Mouse (Mus musculus): Measurements from ENCODE around the gene Noc4l.

DNA sequence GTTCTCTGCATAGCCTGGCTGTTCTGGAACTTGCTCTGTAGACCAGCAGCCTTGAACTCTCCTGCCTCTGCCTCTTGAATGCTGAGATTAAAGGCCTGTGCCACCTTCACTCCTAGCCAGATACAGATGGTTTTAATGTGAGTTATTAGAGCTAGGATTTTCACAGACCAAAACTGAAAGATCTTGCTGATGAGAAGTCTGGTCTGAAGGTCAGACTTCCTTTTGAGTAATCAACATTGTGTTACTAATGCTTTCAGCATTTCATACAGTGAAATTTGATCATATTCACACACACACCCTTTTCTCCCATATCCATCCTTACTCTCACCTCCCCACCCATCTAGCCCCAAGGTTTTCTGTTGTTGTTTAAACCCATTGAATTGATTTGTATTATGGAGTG, 6.5 kb upstream of the Noc4l start:
- TF ChIP-seq GATA1 (IDR thresholded peaks at IDR 0.05; ENCODE audit: borderline replicate concordance, low read length) = no peak
- TF ChIP-seq FLI1 (IDR thresholded peaks at IDR 0.05; ENCODE audit: low read length) = no peak

All from megakaryocyte, embryonic 14.5 days (primary cell).